Mouse (Mus musculus): Measurements from ENCODE around the gene Nfe2l1. TPM values are rescaled to one million over a fixed set of nuclear protein-coding genes. Genes with fewer than 3 reads are reported as not detected.

The Nfe2l1 gene
- total and polyA plus RNA-seq, 3 experiments: 37.5 to 66.5 (median 47.0) TPM

DNA sequence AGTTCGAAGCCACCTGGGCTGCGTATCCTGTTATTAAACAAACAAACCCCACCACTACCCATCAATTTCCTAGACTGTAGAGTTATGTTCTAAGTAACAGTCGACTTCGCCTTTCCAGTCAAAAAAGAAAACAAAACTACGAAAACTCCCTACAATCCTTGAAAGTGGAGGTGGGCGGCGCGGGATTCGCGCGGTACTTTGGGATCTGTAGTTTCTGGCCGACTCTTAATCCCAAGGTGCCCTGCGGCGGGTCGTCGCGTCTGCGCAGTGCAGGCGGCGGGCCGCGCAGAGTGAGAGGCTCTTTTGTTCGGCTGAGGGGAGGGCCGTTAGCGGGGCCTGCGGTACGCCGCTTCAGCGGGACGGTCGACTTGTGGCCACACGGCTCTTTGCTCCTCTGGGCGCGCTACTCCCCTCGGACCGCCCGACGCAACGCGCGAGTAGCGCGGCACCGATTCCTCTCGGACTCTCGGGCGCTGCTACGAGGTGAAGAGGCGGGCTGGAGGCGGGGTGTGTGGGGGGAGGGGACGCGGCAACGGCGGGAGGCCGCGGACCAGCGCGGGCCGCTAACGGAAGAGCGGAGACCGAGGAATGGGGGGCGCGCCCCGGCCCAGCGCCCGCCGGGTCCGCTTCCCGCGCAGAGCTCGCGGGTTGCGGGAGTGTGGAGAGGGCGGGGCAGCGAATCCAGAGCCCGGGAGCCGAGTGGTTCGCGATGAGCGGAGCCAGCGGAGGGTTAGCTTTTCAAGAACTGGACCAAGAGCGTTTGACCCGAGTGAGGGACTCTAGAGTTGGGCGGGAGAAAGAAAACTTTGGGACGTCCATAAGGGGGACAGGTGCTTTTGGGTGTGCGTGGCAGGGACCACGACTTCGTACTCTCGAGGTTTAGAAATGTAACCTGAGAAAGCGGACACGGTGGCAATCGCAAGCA is 40.6 kb downstream of the Nfe2l1 start, which contains the start of gene Cbx1:
Gene Cbx1 (plus strand): TSS at position 257 of the 925 bp plus-strand sequence.
- peak within 1 kb of the TSS; percentile 57 to 85 for H3K4me3 ChIP-seq (ENCODE audit: control insufficient read depth in 1 of 2, insufficient read depth in 1 of 2, low read depth in 2 of 2, low read length in 2 of 2)
- H3K36me3 ChIP-seq (ENCODE audit: control insufficient read depth in 1 of 2, insufficient read depth in 2 of 2, low read length in 2 of 2): peaks cover 12 to 20% of the 10 kb centered on the region in 2 experiments; a peak in 3 of 4 replicates
- no peaks in the 10 kb centered on the region for H3K9me3 ChIP-seq (replicated peaks; ENCODE audit: insufficient read depth, low read length)
- peaks cover 0 to 13% of the 10 kb centered on the region in 2 experiments for H3K4me1 ChIP-seq (ENCODE audit: control insufficient read depth in 1 of 2, insufficient read depth in 2 of 2, low read length in 2 of 2)
- no peaks in the 10 kb centered on the region for H3K27me3 ChIP-seq (ENCODE audit: control insufficient read depth in 1 of 2, insufficient read depth in 2 of 2, low read length in 2 of 2)
- H3K27ac ChIP-seq (ENCODE audit: control insufficient read depth, low read depth, low read length): peak within 1 kb of the TSS; percentile 79
- H3K79me2 ChIP-seq (ENCODE audit: control insufficient read depth, insufficient read depth, low read length, poor library complexity): peaks cover 46% of the 10 kb centered on the region
- DNase-seq (ENCODE audit: low read depth, low spot score): peak; percentile 96
- H3K9ac ChIP-seq (ENCODE audit: control insufficient read depth, low read depth, low read length, poor library complexity, severe bottlenecking): peak within 1 kb of the TSS; percentile 89
- TF ChIP-seq GATA1 (IDR thresholded peaks at IDR 0.05; ENCODE audit: low read depth, low read length) (no peak), BHLHE40 (IDR thresholded peaks at IDR 0.05; ENCODE audit: borderline replicate concordance, low read depth, low read length) (no peak), TAL1 (IDR thresholded peaks at IDR 0.05; ENCODE audit: low read length) (no peak), MYC (IDR thresholded peaks at IDR 0.05; ENCODE audit: low read depth, low read length) (peak; percentile 73), TBP (IDR thresholded peaks at IDR 0.05; ENCODE audit: low read depth, low read length) (peak; percentile 80), EP300 (IDR thresholded peaks at IDR 0.05; ENCODE audit: low read depth in 1 of 2, low read length in 2 of 2) (no peak), GABPA (IDR thresholded peaks at IDR 0.05; ENCODE audit: low read depth, low read length) (no peak), CHD2 (IDR thresholded peaks at IDR 0.05; ENCODE audit: low read length) (peak; percentile 65), RAD21 (IDR thresholded peaks at IDR 0.05; ENCODE audit: low read depth, low read length) (no peak), MAX (IDR thresholded peaks at IDR 0.05; ENCODE audit: low read length) (peak; percentile 77), JUND (IDR thresholded peaks at IDR 0.05; ENCODE audit: low read depth, low read length) (no peak), RCOR1 (IDR thresholded peaks at IDR 0.05; ENCODE audit: low read depth, low read length) (peak; percentile 55), UBTF (IDR thresholded peaks at IDR 0.05; ENCODE audit: borderline replicate concordance, insufficient read depth, low read depth, low read length) (no peak; the same call in 1 of the 2 replicates), TCF12 (IDR thresholded peaks at IDR 0.05; ENCODE audit: low read depth, low read length) (peak; percentile 60; the same call in 1 of the 2 replicates), MAZ (IDR thresholded peaks at IDR 0.05; ENCODE audit: low read depth, low read length) (no peak; the same call in 1 of the 2 replicates), MXI1 (IDR thresholded peaks at IDR 0.05; ENCODE audit: low read depth, low read length) (peak; percentile 82), POLR2AphosphoS5 (IDR thresholded peaks at IDR 0.05; ENCODE audit: borderline replicate concordance, low read depth, low read length) (no peak), POLR2A (IDR thresholded peaks at IDR 0.05; ENCODE audit: control insufficient read depth in 1 of 2, insufficient read depth in 1 of 2, low read depth in 1 of 2, low read length in 2 of 2, poor library complexity in 1 of 2) (peak; percentile 94), NELFE (IDR thresholded peaks at IDR 0.05; ENCODE audit: low read depth, low read length) (peak; percentile 98), E2F4 (IDR thresholded peaks at IDR 0.05; ENCODE audit: borderline replicate concordance, low read depth, low read length) (peak; percentile 81; the same call in 1 of the 2 replicates), USF2 (IDR thresholded peaks at IDR 0.05; ENCODE audit: borderline replicate concordance in 1 of 2, insufficient read depth in 1 of 2, low read depth in 1 of 2, low read length in 2 of 2) (no peak), POLR2AphosphoS2 (IDR thresholded peaks at IDR 0.05; ENCODE audit: low read length) (peak; percentile 93), ZMIZ1 (IDR thresholded peaks at IDR 0.05; ENCODE audit: low read depth, low read length) (peak; percentile 88), MYB (IDR thresholded peaks at IDR 0.05; ENCODE audit: low read depth, low read length) (no peak), ZKSCAN1 (IDR thresholded peaks at IDR 0.05; ENCODE audit: low read depth, low read length) (no peak), CTCF (IDR thresholded peaks at IDR 0.05 in 2 of 3, conservative IDR thresholded peaks at IDR 0.05 in 1 of 3; ENCODE audit: control insufficient read depth in 1 of 3, insufficient read depth in 1 of 3, low read depth in 2 of 3, low read length in 3 of 3, poor library complexity in 1 of 3, severe bottlenecking in 1 of 3) (no peak), KAT2A (conservative IDR thresholded peaks at IDR 0.05; ENCODE audit: low read depth, low read length) (peak; percentile 94), MAFK (IDR thresholded peaks at IDR 0.05; ENCODE audit: borderline replicate concordance, low read depth, low read length) (no peak), SMC3 (IDR thresholded peaks at IDR 0.05; ENCODE audit: low read depth, low read length) (no peak), MEF2A (IDR thresholded peaks at IDR 0.05; ENCODE audit: extremely low read depth, insufficient replicate concordance, low read depth, low read length, poor library complexity, severe bottlenecking) (no peak), ETS1 (IDR thresholded peaks at IDR 0.05; ENCODE audit: low read depth, low read length) (peak; percentile 52; the same call in 1 of the 2 replicates), HCFC1 (IDR thresholded peaks at IDR 0.05; ENCODE audit: low read depth, low read length) (peak; percentile 99), CHD1 (IDR thresholded peaks at IDR 0.05; ENCODE audit: low read depth, low read length) (no peak), ELF1 (IDR thresholded peaks at IDR 0.05; ENCODE audit: low read depth, low read length) (0 out of 2 replicates have a peak, but pooled peaks have one; percentile 44), NRF1 (IDR thresholded peaks at IDR 0.05; ENCODE audit: insufficient read depth, low read depth, low read length, poor library complexity, severe bottlenecking) (peak; percentile 91)

All from MEL (cell line).